ENCODE assay signal across 1 mouse cellular context in the genomic region with DNA sequence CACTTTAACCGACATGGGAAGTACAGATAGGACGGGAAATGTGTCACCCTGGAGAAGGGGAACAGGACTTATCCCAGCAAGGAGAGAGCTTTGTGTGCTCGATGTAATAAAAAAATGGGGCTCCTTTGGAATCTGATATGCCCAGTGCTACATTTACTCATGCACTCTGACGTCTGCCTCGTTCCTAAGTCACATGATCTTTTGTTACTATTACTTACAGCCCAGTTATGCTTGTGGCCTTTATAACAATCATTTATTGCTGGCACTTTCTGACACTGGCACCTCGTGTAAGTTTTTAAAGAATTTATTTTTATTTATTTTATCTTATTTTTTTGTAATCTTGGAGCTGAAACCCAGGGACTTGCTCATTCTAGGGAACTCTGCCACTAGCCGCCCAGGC.
TF ChIP-seq lines count a peak whose summit lies in the region.

No protein-coding gene starts in this region.

TF ChIP-seq in CH12.LX, 34 proteins besides CTCF, POLR2A, EP300 and RAD21:
- TF ChIP-seq MEF2A (IDR thresholded peaks at IDR 0.05; ENCODE audit: borderline replicate concordance, low read depth, low read length) (no peak), MAX (IDR thresholded peaks at IDR 0.05; ENCODE audit: low read length) (no peak), ZMIZ1 (IDR thresholded peaks at IDR 0.05; ENCODE audit: low read depth, low read length) (no peak), NRF1 (IDR thresholded peaks at IDR 0.05; ENCODE audit: low read depth, low read length) (no peak), USF2 (conservative IDR thresholded peaks at IDR 0.05; ENCODE audit: low read depth, low read length) (no peak), ZC3H11A (IDR thresholded peaks at IDR 0.05; ENCODE audit: low read depth, low read length) (no peak), PAX5 (IDR thresholded peaks at IDR 0.05; ENCODE audit: low read length) (no peak), ELF1 (IDR thresholded peaks at IDR 0.05; ENCODE audit: low read depth, low read length) (no peak), TCF12 (IDR thresholded peaks at IDR 0.05; ENCODE audit: low read depth, low read length) (no peak), MAZ (IDR thresholded peaks at IDR 0.05; ENCODE audit: low read depth, low read length) (no peak), RCOR1 (conservative IDR thresholded peaks at IDR 0.05; ENCODE audit: low read depth, low read length) (no peak), HCFC1 (IDR thresholded peaks at IDR 0.05; ENCODE audit: low read depth, low read length) (no peak), SMC3 (IDR thresholded peaks at IDR 0.05; ENCODE audit: low read depth, low read length) (no peak), JUND (conservative IDR thresholded peaks at IDR 0.05; ENCODE audit: low read depth, low read length) (no peak), TBP (conservative IDR thresholded peaks at IDR 0.05; ENCODE audit: low read depth, low read length) (no peak)
